Mouse (Mus musculus) intestine, embryonic 16.5 days (tissue): Measurements from ENCODE around the gene Klhl25. TPM values are rescaled to one million over a fixed set of nuclear protein-coding genes. Genes with fewer than 3 reads are reported as not detected.
A peak's percentile ranks its signal among the peaks of the same experiment; 100 is the strongest.
"Not testable (repeated sequence)": the region's sequence is repeated elsewhere in the genome, so short reads cannot be mapped to it uniquely, and the experiment has no call there.

Experiments
- ATAC-seq: fragments of 200-750 bp; cut with Nextera tagmentation; 2 replicates; pipeline ENCODE4 v1.8.0; 2017; ENCODE audit warnings: moderate TSS enrichment, moderate library complexity
- H3K27ac ChIP-seq: fragments of 300-500 bp; sonication (generic); 2 replicates; pipeline ENCODE4 v1.5.1; 2014; ENCODE audit warnings: mild to moderate bottlenecking, low read length
- H3K27me3 ChIP-seq: fragments of 300-500 bp; sonication (generic); replicated peaks from 2 replicates; pipeline ENCODE4 v1.6.1; 2014; ENCODE audit warnings: low read length, control low read depth, mixed read lengths; ENCODE audit not compliant: control insufficient read depth, insufficient read depth
- H3K36me3 ChIP-seq: fragments of 300-500 bp; sonication (generic); 2 replicates; pipeline ENCODE4 v1.6.1; 2014; ENCODE audit warnings: low read length, control low read depth; ENCODE audit not compliant: control insufficient read depth, insufficient read depth
- H3K4me1 ChIP-seq: fragments of 300-500 bp; sonication (generic); 2 replicates; pipeline ENCODE4 v1.6.1; 2014; ENCODE audit warnings: low read length, control low read depth, mixed read lengths; ENCODE audit not compliant: control insufficient read depth, insufficient read depth
- H3K4me2 ChIP-seq: fragments of 300-500 bp; sonication (generic); 2 replicates; pipeline ENCODE4 v1.6.1; 2014; ENCODE audit warnings: low read depth, low read length, control low read depth
- H3K4me3 ChIP-seq: fragments of 300-500 bp; sonication (generic); 2 replicates; pipeline ENCODE4 v1.5.1; 2014; ENCODE audit warnings: mild to moderate bottlenecking, low read length
- H3K9ac ChIP-seq: fragments of 300-500 bp; sonication (generic); 2 replicates; pipeline ENCODE4 v1.6.1; 2014; ENCODE audit warnings: low read depth, low read length
- H3K9me3 ChIP-seq: fragments of 300-500 bp; sonication (generic); 2 replicates; pipeline ENCODE4 v1.6.1; 2016; ENCODE audit warnings: low read length, control low read depth; ENCODE audit not compliant: control insufficient read depth
- WGBS: fragments of 180-500 bp; shearing (Covaris S2); extraction: QIAGEN DNeasy Blood & Tissue Kit; methylation state at CpG from one replicate; pipeline ENCODE4 v1.1.7; 2014; 5-methylcytosine and 5-hydroxymethylcytosine counted together
- polyA plus RNA-seq: library from polyadenylated mRNA; unstranded; fragments of >200 nt; fragmentation: Nextera tagmentation; extraction: Ambion mirVana; gene quantifications from 2 replicates; pipeline ENCODE4 v1.2.1, GENCODE M21; 2015

Gene Klhl25
- polyA plus RNA-seq, 1 experiment from 2014 or later = 10.4 TPM

DNA sequence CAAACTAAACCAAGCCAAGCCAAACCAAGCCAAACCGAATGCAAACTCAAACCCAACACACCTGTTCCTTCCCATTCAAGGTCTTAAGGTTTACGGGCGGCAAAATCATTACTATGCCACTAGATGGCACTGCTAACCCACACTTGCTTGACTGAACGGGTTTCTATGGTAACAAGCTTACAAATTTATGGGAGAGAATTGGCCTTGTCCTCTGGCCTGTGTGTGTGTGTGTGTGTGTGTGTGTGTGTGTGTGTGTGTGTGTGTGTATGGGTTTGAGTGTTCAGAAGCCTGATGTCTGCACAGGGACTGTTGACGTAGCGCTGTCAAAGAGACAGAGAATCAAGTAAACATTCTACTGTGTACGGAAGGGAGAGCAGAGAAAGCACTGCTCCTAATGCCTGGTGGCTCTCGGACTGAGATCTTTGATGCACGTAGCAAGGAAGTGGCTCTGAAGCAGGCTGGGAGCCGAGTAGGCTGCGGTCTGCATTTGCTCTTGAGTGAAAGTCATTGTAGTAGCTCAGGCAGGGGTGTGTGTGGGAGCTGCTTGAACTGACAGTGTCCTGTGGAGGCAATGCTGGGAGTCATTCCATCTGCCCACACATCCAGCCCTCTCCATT lies 62.0 kb downstream of the Klhl25 start:
- WGBS = 1% methylated on average over 11 of the region's 11 CpGs
- peak; percentile 79 for ATAC-seq
- peaks cover 4% of the 10 kb centered on the region for H3K4me1 ChIP-seq
- H3K27me3 ChIP-seq = no peaks in the 10 kb centered on the region
- H3K9me3 ChIP-seq = no peaks in the 10 kb centered on the region
- peak overlapping the region; percentile 29; the same call in 1 of the 2 replicates for H3K9ac ChIP-seq
- no peaks in the 10 kb centered on the region for H3K36me3 ChIP-seq
- no peak overlapping the region for H3K27ac ChIP-seq
- H3K4me3 ChIP-seq = peak overlapping the region; percentile 25
- H3K4me2 ChIP-seq = peak overlapping the region; percentile 53

DNA sequence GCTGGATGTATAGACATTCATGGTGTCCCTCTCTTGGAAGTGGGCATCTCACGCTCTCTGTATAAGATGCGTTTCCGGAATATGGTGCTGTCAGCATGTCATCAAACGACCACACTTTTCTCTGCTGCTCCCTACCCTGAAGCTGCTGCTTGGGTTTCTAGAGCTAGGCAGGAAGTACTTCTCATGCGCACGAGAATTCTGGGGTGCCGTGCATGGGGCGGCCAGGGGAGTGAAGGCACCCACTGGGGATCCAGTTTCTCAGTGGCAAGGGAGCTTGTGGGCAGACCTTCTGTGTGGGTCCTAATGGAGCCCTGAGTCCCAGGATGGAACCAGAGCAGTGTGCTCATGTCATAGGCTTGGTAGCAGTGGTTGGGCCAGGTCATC lies 62.5 kb downstream of the Klhl25 start:
- Histone ChIP-seq H3K9me3 (no peaks in the 10 kb centered on the region), H3K27ac (no peak overlapping the region), H3K36me3 (no peaks in the 10 kb centered on the region), H3K9ac (peak overlapping the region; percentile 29; the same call in 1 of the 2 replicates), H3K27me3 (no peaks in the 10 kb centered on the region), H3K4me2 (peak overlapping the region; percentile 53), H3K4me1 (peaks cover 4% of the 10 kb centered on the region), H3K4me3 (no peak overlapping the region; the same call in 1 of the 2 replicates)
- 71% methylated on average over 8 of the region's 8 CpGs for WGBS
- 0 out of 2 replicates have a peak, but pooled peaks have one; percentile 6 for ATAC-seq

DNA sequence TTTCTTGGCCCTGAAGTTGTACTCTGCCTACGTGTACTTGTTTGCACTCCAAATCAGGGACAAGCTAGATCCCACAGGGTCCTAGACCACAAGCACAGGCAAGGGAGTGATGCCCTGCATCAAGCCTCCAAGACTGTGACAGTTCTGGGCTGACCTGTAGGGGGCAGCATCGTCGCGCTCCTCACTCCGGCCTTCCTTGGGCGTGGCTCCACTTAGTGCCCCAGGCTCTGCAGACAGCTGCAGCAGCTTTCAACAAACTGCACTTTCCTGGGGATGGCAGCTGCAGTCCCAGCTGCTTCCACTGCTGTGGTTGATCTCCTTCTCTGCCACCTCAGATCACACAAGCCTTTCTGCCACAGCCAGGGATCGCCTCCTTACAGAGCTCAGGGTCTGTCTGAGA lies 65.8 kb downstream of the Klhl25 start:
- WGBS = 3% methylated on average over 7 of the region's 7 CpGs
- H3K9me3 ChIP-seq = no peaks in the 10 kb centered on the region
- peak; percentile 85 for ATAC-seq

DNA sequence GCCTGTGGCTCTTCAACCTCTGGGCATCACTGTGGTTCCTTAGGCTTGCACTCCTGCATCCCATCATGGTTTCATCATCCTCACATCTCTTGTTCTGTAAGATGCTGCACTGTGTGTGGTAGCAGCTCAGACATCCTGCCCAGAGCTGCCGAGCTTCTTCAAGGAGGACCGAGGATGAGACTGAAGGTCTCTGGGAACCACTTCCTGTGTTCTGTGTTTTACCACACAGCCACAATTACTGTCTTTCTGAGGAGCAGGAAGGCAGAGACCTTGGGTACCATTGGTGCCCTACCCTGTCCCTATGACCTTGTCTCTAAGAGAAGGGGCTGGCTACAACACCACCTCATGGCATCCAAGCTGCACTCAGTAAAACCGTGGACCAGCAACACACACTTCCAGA lies 67.4 kb downstream of the Klhl25 start:
- H3K4me2 ChIP-seq, ATAC-seq, H3K27ac ChIP-seq, H3K4me1 ChIP-seq, H3K9me3 ChIP-seq, H3K36me3 ChIP-seq, H3K4me3 ChIP-seq, H3K27me3 ChIP-seq, H3K9ac ChIP-seq: not testable (repeated sequence)
- WGBS = 82% methylated on average over 3 of the region's 3 CpGs

More for the DNA sequence above, 65.8 kb downstream of the Klhl25 start:
- Histone ChIP-seq H3K36me3 (no peaks in the 10 kb centered on the region), H3K4me3 (no peak overlapping the region), H3K4me2 (no peak overlapping the region), H3K9ac (no peak overlapping the region), H3K27me3 (no peaks in the 10 kb centered on the region), H3K27ac (no peak overlapping the region), H3K4me1 (peaks cover 4% of the 10 kb centered on the region)

DNA sequence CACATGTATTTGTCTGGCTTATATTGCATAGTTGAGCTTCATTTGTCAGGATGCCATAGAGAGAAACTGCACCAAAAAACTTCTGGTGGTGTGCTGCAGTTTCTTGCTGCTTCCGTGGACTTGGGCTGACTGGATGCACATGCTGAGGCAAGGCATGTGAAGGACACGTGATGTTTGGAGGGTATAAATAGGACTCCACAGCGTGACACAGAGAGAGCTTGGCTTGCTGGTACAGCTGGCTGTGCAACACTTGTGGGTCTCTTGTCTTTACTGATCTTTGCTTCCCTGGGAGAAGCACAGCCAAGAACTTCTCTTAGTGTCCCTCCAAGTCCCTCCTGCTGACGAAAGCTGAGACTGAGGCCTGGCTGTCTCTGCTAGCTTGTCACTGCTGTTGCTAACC lies 69.6 kb downstream of the Klhl25 start:
- Histone ChIP-seq H3K27me3 (no peaks in the 10 kb centered on the region), H3K9ac (no peak overlapping the region), H3K4me3 (no peak overlapping the region), H3K4me2 (no peak overlapping the region), H3K9me3 (no peaks in the 10 kb centered on the region), H3K4me1 (no peaks in the 10 kb centered on the region), H3K36me3 (no peaks in the 10 kb centered on the region), H3K27ac (no peak overlapping the region)
- ATAC-seq = no peak
- 77% methylated on average over 4 of the region's 4 CpGs for WGBS

DNA sequence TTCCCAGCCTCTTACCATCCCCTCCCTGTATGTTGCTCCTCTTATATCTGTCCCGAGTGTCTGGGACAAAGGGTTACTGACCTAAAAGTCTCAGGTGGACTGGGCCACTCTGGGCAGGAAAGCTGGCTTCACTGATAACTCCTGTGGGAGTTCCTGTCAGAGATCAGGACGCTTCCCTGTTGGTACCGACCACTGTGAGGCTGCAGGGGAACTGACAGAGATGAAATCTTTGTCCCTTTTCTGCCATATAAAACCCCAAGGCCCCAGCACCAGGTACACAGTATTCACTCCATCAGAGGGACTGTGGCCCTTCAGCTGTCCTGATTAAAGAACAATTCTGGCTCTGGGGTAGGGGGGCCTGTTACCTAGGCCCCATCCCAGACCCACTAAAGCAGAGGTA lies 71.6 kb downstream of the Klhl25 start:
- ATAC-seq, H3K27me3 ChIP-seq, H3K4me3 ChIP-seq, H3K9me3 ChIP-seq, H3K27ac ChIP-seq, H3K4me1 ChIP-seq, H3K4me2 ChIP-seq, H3K36me3 ChIP-seq, H3K9ac ChIP-seq: not testable (repeated sequence)
- 69% methylated on average over 3 of the region's 3 CpGs for WGBS
